Mouse (Mus musculus) frontal cortex, postnatal 25 days (tissue): ENCODE data around the gene Rere.
"Not testable (repeated sequence)": the region's sequence is repeated elsewhere in the genome, so short reads cannot be mapped to it uniquely, and the experiment has no call there.

Source experiments
- DNase-seq, 2 experiments: peaks; one replicate each; pipeline ENCODE4 v3.0.0; 2022; ENCODE audit warnings: low spot score in 2 of 2

The Rere gene

DNA sequence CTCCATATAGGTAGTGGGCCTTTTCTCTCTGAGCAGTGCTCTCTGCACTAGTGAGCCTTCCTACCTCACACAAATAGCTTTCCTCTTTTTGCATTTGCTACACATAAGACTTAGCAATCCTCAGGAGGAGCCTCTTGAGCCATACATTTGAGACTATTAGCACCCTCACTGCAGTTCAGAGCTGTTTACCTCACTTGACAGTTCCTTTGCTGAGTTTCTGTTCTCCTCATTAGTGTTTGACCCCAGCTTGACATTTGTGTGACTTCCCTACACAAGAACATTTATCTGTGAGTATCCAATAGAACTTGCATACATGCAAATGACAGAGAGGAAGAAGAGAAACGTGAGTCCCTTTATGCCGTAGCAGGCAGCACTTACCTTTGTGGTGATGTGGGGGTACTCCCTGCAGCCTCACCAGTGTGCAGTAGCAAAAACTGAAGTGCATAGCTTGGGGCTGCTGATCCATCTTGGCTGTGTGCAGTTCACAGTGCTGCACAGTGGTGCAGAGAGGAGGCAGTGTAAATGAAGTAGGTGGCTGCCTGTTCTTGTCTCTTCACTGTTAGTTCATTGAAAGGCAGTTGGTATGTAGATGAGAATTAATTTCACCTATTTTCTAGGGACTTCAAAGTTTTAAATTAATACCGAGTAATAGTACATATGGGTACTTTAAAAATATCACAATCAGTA is 227.7 kb downstream of the Rere start:
- no peak for DNase-seq

DNA sequence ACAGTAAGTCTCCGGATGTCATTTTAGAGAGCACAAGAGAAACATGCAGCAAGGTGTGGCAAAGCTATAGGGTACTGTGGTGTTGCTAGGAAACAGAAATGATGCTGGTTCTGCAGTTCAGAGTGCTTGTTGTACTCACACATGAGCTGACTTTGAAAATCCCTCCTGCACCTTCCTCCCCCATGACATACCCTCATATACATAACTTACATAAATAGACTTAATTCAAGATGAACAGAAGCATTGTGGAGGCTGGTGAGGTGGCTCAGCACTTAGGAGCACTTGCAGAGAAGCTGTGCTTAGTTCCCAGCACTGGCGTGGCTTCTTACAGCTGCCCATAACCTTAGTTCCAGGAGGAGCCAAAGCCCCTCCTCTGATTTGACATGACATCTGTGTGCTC is 228.6 kb downstream of the Rere start:
- DNase-seq: no peak

DNA sequence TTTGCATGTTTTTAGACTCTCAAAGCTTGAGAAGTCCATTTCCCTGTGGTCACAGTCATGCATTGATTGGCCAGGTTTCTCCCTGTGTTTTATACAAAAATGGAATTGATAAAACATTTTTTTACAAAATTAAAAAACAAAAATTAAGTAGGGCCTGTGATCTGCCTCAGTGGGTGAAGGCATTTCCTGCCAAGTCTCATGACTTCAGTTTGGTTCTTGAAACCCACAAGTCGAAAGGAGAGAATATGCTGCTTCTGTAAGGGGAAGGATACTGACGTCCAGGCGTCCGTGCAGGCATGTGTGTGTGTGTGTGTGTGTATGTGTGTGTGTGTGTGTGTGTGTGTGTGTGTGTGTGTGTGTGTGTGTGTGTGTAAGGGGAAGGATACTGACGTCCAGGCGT is 231.9 kb downstream of the Rere start:
- not testable (repeated sequence) for DNase-seq

DNA sequence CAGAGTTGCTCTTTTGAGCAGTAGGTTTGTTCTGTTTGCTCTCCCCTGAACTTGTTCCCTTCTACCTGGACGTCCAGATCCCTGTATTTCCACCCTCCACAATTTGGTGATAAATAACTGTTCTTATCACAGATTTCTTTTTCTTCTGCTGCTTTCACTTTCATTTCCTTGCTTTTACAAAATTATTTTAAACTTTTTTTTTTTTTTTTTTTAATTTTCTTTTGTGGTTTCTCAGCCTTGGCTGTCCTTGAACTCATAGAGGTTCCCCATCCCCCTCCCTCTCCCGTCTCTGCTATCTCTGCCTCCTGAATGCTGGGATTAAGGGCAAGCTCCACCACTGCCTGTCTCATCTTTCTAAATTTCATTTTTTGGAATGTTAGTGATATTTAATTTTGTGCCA is 234.8 kb downstream of the Rere start:
- DNase-seq: no peak

DNA sequence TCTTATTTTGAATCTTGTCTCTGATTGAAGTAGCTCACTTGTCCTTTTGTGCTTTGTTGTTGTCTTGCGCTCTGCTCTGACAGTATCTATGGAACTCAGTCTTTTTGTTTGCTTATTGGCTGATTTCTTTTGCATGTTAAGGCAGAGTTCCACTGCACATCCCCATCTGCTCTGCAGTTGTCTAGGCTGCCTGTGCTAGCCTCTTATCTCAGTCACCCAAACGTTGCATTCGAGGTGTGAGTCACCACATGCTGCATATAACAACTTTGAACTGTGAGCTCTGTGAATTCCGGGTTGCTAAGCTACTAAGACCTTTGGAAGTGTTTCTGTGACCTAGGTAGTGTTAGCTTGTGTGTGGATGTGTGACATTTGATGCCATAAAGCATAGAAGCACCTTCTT is 235.9 kb downstream of the Rere start:
- no peak for DNase-seq

DNA sequence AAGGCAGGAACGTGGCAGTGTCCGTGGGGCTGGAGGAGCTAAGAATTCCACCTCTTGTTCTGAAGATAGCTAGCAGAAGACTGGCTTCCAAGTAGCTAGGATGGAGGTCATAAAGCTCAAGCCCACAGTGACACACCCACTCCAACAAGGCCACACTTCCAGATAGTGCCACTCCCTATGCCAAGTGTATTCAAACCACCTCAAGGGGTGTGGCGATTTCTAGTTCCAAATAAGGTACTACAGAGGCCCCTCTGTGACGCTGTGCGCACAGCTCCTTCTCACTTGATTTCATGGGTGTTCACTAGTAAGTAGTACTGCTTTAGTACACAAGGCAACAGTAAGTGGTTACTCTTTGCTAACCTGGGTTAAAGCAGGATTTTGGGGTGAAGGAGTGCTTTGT is 237.4 kb downstream of the Rere start:
- DNase-seq: no peak

DNA sequence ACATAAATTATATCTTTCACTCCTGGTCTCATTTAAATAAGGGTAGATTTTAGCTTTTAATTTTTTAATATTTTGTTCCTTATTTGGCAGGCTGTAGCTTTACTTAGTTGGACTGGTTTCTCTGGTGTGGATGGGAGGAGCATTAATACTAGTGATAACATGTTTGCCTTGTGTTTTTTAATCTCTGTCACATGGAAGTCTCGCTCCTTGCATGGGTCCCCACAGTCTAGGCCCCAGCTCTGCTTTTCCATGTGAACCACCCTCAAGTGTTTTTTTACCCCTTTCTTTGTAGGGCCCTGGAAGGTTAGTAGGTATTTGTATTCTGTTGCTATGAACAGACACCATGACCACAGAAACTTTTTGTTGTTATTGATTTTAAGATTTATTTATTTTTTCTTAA is 238.6 kb downstream of the Rere start:
- no peak for DNase-seq

DNA sequence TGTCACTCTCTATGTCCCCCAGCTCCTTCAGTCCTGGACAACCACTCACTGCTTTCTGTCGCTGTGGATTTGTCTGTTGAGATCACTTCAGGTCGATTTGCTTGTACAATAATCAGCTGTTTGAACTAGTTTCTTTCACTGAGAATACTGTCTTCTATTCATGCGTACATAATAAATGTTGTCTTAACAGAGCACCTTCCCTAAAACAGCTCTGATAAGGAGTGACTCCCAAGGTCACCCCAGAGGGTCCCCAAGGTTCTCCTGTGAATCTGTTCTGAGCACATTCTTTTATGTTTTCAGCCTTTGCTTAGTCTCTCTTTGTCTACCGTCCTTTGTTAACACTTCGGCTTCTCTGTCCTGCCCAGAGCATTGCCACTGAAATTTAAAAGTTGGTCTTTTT is 241.0 kb downstream of the Rere start:
- no peak for DNase-seq

DNA sequence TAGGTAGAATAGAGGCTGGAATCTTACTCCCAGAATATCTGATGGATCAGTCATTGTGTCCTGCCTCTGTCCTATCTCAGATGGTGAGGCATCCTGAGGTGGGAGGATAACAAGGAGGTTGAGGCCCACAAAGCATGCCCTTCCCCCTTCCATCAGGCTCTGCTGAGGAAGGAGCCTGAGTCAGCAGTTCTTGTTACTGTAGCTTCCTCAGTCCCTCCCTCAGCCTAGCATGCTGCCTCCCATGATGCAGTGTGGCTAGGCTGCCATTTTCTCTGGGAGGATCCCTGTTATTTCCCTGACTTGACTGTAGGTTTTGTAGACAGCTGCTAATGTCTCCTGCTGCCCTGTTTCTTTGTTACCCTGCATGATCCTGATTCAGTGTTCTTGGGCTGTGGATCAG is 241.9 kb downstream of the Rere start:
- no peak for DNase-seq

DNA sequence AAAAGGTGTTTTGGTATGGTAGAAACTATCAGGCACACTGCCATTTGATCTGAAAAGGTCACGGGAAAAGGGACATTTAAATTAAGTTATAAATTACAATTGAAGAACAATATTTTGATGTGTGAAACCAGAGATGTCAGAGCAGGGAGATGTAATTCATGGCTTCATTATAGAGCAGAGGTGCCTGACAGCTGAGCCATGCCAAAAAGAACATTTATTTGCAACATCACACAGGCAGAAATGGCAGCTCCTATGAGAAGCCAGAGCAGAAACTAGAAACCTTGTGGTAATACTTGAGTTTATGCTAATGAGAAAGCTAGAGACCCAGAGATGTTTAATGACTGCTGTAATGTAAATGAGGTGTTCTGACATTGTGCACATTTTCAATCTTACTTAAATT is 244.8 kb downstream of the Rere start:
- DNase-seq: no peak

DNA sequence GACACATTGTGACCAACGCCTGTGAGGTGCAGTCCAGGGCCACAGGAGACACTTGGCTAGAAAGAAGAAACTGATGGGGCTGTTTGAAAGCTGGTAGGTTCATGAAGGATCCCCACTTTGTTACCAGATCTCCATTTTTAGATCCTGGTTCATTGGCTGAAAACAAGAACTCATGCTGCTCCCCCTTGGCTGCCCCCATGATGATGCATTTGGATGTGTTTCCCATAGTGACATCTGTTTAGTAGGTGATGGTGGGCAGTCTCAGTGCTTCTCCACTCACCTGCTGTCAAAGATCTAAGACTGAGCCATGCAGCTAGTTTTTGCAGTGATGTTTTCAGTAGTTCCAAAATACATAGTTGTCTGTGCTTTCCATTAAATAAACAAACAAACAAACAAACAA is 247.0 kb downstream of the Rere start:
- DNase-seq: no peak

DNA sequence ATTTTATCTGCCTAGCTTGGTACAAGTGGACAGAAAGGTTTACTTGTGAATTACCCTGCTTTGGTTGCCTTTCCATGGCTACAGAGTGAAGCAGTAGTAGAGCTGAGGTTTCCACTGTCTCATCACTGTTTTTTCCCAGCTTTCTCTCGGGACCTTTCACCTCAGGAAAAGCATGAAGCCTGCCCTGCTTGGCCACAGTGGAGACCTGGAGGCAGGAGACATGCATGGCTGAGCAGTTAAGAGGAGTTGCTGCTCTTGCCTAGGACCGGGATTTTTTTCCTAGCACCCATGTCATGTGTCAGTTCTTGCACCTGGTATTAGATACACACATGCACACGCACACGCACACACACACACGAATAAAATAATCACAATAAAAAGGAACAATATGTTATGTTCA is 247.4 kb downstream of the Rere start:
- DNase-seq: no peak

DNA sequence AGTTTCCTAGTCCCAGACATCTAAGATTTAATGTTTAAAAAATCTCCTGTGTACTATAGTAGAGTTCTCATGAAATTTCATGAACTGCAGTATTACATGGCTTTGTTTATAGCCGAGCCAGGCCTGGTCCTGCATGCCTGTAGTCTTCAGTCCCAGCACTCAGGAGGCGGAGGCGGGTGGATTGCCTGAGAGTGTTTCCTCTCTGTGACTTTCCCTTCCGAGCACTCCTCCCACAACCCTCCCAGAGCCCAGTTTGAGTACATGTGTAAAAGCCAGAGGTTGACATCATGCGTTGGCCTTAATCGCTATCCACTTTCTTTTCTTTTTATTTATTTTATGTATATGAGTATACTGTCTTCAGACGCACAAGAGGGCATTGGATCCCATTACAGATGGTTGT is 250.4 kb downstream of the Rere start:
- no peak for DNase-seq

DNA sequence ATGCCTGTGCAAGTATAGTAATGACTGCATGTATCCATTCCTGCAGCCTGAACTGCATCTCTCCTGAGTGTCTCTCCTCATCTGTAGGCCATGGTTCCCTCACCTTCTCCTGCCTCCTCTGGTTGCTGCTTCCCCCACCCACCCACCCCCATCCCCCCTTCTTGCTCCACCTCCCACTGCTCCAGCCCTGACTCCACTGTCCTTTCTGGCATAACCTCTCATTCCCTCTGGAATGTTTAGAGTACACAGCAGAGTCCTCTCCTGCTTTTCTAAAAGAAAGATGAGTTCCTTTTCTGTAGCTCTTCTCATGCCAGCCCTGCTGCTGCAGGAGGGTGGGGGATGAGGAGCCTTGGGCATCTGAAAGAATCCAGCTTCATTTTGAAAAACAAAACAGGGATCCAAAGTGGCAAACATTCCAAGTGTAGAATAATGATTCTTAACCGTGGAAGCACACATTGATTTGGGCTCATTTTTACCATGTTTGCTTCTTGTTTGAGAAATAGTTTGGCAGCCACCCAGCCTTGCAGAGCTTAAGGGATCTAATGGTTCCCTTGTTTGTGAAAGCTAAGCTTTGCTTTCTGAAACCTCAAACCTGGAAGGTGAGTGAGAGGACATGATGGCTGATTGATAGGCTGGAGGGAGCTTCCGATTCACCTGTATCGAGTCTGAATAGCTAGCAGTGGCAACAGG is 255.5 kb downstream of the Rere start:
- no peak for DNase-seq

DNA sequence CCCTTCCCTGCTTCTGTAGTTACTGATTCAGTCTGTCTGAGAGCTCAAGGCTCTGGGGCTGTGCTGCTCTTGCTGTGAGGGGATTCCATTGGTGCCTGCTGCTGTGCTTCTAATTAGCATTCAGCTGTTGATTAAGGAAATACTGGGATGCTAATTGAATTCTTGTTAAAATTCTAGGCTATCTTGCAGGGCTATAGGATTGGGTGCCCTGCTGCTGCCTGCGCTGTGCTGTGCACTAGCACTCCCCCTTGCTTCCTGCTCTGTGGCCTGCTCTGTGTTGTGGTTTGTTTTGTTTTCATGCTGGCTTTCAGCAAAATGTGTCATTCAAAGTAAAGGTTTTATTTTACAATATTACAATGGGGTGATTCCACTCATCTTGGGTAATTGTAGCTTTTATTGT is 258.4 kb downstream of the Rere start:
- no peak for DNase-seq

DNA sequence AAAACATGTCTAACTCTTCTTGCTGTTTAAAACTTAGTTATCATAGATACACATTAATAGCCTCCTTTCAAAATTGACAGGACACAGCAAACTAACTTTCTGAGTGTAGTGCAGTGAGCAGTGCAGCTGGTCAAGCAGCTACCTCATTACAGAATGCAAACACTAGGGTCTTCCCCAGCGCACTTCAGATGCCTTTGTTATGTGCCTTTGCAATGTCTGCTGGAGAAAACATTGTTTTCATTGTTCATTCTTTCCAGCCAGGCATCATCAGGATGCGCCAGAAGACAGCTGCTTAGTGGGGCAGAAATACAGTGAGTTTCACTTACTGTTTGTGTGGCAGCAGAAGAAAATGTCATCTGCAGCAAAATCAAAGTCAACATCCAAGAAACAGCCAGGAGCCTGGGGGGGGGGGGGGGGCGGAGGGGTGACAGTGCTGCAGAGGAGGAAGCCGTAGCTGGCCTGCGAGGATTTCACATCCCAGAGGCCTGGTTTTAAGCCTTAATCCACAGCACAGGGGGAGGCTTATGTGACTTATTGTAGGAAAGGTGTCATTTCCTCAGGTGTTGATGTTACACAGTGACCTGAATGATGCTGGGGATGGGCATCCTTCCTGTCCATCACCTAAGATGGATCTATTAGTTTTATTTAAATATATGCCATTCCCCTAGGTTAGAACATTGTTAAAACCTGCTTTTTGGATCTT is 259.1 kb downstream of the Rere start:
- DNase-seq: no peak

DNA sequence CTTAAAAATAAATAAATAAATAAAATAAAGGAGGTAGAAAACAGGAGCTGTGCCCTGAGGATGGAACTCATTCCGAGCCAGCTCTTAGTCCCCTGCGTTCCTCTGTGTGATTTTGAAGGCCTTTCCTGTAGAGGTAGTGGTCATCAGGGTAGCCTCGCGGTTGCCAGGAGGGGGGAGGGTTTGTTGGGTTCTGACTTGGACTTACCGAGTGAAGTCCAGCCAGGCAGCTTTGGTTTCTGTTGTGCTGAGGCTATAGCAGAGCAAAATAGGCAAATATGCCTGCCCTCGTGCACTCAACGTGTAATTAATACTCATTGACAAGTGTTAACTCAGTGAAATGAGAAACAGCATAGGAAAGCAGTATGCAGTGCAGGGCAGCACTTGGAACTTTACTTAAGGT is 262.8 kb downstream of the Rere start:
- DNase-seq: no peak

DNA sequence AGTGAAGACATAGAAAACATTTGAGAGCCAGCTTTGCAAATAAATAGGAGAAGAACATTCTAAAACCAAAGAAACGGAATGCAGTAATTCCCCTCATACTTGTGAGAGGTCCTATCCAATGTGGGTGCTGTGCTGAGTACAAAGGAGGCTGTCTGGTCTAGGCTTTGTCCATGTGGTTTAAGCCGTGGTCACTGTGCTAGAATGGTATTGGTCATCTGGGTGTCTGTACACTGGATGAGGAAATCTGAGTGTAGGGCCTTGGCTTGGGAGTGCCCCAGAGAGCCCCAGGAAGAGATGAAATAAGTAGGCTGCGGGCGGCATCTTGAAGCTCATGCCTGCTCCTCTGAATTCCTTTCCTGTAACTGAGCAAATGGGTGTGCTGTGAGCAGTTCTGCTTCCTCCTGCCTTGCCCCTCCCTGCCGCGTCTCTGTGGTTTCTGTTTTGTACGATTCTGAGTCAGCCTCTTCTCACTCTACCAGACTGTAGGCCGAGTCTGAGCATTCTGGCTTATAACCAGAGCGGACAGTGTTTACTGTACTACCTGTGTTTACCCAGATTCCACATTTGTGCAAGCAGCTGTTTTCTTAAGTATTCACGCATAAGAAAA is 263.3 kb downstream of the Rere start:
- no peak for DNase-seq

DNA sequence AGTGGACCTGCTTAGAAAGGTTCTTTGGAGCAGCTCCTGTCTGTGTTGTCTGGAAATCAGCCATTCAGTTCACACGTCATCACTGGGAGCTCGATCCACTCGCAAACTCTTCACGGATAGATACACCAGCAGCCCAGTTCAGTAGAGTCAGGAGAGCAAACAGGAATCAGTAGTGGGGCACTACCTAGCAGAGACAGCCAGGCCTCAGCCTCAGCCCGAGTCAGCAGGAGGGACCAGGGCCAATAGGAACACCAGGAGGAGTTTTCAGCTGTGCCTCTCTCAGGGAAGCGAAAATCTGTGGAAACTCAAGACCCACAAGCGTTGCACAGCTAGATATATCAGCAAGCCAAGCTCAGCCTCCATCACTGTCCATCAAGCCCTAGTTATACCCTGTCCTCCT is 264.3 kb downstream of the Rere start:
- DNase-seq: no peak

DNA sequence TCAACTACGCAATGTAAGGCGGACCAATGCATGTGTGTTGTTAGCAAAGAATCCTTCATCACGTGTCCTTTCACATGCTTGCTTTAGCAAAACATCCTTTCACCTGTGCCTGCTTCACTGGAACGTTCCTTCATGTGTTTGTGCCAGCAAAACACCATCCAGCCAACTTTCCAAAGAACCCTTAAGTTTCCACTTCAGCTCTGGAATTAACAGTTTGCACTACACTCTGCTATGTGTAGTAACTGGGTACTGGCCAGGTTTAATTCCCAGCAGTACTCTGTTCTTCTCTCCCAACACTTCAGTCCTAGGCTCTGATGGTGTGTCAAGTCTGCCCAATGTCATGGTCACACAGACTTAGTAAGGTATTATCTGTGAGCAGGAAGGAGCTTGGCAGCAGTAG is 264.9 kb downstream of the Rere start:
- not testable (repeated sequence) for DNase-seq

DNA sequence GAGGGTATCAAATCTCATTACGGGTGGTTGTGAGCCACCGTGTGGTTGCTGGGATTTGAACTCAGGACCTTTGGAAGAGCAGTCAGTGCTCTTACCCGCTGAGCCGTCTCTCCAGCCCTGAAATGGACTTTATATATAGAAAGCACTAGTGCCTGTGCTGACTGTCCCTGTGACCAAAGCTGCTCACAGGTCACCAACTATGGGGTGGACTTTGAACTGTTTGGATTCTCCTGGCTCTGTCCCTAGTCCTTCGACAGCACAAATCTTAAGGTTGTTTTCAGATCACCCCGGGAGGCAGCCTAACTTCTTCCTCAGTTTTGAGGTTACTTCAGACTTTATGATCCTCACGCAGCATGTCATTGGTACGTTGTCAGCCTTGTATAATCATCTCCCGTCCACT is 267.9 kb downstream of the Rere start:
- no peak for DNase-seq

DNA sequence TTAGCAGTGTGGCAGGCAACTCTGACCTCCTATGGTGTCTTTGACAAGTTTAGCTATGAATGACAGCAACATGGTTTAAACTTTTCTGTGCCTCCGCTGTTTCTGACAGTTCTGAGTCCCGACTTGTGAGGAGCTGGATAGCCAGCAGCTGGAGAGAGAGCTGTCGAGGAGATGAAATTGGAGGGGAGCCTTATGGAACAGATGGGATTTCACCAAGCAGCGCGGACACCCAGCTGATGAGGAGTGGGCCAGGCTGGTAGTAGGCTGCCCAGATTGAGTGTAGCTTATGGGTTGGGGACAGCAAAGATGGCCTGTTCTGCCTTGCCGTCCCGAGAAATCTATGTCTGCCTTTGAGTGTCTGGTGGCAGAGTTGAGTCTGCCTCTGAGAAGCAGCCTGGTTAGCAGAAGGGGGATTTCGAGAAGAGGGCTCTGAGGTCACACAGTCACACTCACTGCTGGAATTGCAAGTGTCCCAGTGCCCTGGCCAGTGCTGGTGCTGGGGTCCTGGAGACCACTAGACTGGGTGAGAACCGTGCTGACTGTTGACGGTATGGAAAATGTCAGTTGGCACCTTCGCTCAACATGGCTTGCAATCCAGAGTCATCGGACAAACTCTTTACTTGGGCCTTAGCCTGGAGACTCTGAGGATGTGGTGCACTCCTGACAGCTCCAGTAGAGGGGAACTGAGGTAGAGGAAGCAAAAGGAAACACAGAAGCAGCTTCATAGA is 268.7 kb downstream of the Rere start:
- DNase-seq: no peak
